Mouse (Mus musculus) frontal cortex, postnatal 10 days (tissue): ENCODE data around the gene Dars2.
A peak's percentile ranks its signal among the peaks of the same experiment; 100 is the strongest.
"Not testable (repeated sequence)": the region's sequence is repeated elsewhere in the genome, so short reads cannot be mapped to it uniquely, and the experiment has no call there.

Source experiments
- DNase-seq, 2 experiments: peaks; one replicate each; pipeline ENCODE4 v3.0.0; 2022; ENCODE audit warnings: low spot score in 2 of 2, mixed read lengths in 1 of 2

Gene Dars2

DNA sequence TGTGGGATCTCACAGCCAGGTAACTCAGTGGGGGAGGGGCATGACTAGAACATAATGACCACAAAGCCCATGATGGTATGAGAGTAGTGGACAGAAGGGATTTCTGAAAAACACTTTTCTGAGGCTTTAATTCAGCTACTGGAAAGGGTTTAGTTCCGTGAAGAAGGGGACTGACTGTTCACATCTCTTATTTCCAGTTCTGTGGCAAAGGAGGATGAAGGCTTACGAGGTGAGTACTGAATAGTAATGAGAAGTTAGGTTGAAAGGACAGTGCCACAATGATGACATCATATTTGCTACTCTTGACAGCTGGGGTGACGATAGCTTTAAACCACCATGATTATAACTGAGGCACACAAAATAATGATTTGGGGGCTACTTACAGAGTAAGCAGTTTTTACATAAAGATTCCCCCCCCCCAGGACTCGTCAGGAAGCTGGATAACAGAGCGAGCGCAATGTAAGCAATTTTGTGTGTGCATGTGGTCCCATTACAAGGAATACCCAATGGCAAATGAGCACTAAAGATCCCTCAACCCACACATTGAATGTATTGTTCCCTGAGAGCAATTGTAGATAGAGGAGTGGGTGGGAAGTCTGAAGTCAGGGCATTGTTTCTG lies 34.6 kb downstream of the Dars2 start:
- DNase-seq, result peak in 1 of 2 experiments; percentile 30

GRCm38 (mm10) chr1:161035281-161035785 lies 35.1 kb downstream of the Dars2 start:
- peak in 1 of 2 experiments; percentile 62 for DNase-seq

DNA sequence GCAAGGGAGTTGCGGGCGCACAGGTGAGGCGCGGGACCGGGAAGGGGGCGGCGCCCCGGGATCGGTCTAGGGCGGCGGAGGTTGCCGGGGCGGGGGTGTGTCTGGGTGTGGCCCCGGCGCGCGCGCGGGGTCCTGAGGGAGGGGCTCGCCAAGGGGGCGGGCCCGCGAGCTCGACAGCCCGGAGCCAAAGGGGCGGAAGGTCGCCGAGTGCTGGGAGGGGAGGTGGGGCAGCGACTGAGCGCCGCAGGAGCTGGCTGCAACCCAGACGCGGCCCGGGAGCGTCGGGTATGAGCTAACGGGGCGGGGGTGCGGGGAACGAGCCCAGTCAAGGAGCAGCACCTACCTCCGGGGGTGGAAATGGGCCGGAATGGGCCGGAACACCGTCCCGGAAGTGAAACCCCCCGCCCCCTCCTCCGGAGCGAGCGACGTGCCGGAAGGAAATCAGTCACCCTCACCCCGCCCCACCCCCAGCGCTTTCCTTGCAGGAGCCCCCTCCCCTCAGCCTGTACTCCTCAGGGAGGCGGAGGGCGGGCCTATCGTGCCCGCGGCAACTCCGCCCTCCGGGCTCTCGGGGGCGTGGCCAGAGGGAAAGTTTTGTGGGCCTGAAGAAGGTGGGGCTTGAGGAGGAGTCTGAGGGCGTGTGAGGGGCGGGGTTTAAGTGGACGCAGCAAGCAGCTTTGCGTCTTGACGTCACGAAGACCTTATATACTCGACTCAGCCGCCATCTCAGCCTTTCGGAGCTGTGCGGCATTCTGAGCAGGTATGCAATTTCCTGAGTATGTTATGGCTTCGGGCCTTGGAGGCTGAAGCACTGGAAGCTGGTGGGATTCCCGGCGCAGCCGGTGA lies 35.8 kb downstream of the Dars2 start, which contains the start of gene Zbtb37:
Gene Zbtb37 (minus strand): TSS at position 415 of the 846 bp plus-strand sequence.
- peak; percentile 99 for DNase-seq

DNA sequence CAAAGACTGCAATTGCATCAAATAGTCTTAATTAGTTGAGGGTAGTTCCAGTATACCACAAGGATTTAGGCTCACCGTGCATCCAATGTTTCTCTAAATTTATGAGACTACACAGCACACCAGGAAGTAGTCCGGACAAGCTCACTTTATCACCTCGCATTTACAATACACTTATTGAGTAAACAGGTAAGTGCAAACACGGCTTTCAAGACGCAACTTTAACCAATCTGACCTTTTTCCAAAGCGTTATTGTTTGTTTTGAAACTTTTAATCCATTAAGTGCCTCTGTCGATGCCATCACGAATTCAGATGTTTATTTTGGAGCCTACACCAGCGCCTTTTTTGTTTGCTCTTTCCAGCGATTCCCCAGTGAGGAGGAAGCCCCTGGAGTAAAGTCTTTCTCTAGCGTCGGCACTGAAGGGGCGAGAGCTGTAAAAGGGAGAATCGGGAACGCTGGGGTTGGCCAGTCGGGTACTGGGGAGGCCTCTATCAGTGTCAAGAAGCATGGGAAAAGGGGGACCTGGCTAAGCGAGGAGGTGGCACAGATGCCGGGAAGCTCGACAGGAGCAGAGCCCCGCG lies 36.5 kb downstream of the Dars2 start:
- no peak for DNase-seq

- DNase-seq, result no peak
Measured at GRCm38 (mm10) chr1:161032345-161032744, 38.1 kb downstream of the Dars2 start.

- DNase-seq, result no peak
Measured at GRCm38 (mm10) chr1:161031881-161032280, 38.6 kb downstream of the Dars2 start.

DNA sequence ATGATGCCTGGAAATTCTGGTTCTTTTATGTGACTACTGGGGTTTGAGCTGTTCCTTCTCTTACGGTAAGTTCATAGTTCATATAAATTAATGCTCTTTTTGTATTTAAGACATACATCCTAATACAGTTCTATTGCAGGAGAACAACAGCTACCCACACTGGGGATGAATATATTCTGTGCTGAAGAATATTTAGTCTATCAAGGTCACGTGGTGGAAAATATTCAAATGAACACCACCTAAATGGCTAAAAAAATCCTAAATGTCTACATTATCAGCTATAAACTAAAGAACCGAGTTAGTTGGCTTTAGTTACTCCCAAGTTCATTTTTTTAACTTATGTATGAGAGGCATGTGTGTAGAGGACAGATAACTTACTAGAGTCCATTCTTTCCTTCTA lies 40.4 kb downstream of the Dars2 start:
- no peak for DNase-seq

DNA sequence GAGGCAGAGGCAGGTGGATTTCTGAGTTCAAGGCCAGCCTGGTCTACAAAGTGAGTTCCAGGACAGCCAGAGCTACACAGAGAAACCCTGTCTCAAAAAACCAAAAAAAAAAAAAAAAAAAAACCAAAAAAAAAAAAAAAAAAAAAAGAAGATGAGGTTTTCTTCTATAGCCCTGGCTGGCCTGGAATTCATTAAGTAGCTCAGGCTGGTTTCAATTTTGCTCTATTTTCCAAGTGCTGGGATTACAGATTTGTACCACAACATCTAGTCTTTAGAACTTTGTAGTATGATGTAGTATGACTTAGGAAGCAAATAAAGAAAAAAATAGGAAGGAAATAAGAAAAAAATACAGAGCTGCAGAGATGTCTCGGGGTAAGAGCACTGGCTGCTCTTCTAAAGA lies 42.0 kb downstream of the Dars2 start:
- not testable (repeated sequence) for DNase-seq

- no peak for DNase-seq
Measured at GRCm38 (mm10) chr1:161027196-161027595, 43.3 kb downstream of the Dars2 start.

- no peak for DNase-seq
Measured at GRCm38 (mm10) chr1:161025410-161026210, 44.8 kb downstream of the Dars2 start.

GRCm38 (mm10) chr1:161020051-161020450 lies 50.4 kb downstream of the Dars2 start:
- DNase-seq, result no peak

GRCm38 (mm10) chr1:161016378-161016777 lies 54.1 kb downstream of the Dars2 start:
- DNase-seq, result no peak

- DNase-seq, result no peak
Measured at GRCm38 (mm10) chr1:161010436-161010835, 60.0 kb downstream of the Dars2 start.

- no peak for DNase-seq
Measured at GRCm38 (mm10) chr1:161008038-161008437, 62.4 kb downstream of the Dars2 start.

DNA sequence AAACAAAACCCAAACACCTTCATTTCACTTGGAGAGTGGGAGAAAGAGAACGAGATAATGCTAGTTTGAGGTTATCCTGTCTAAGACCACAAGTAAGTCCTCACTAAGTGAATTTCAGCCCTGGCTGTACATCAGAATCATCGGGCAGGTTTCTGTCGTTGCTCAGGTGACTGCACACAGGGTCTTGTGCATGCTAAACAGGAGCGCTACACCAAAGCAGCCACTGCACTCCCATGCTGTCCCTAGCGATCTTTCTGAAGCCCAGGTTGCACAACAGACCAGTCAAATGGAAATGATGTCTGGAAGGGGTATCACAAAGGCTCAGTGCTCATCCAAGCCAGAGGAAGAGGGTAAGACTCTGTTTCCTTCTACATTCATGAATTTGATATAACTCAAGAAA lies 64.0 kb downstream of the Dars2 start:
- DNase-seq, result no peak

GRCm38 (mm10) chr1:161005526-161005925 lies 64.9 kb downstream of the Dars2 start:
- DNase-seq, result no peak

- no peak for DNase-seq
Measured at GRCm38 (mm10) chr1:161004942-161005341, 65.5 kb downstream of the Dars2 start.

DNA sequence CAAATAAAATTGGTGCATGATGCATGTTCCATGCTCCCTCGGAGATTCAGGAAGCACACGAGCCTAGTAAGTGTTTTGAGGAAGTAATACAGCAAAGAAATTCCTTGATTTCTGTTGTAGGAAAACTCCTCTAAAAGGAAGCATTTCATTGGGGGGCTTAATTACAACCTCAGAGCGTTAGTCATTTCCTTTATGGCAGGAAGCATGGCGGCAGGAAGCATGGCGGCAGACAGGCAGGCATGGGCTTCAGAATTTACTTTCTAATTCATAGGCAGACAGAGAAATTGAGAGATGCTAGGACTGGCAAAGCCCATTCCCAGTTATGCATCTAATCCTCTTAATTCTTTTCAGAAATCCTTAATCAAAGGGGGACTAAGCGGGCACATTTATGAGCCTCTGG lies 76.6 kb downstream of the Dars2 start:
- no peak for DNase-seq
